Mouse (Mus musculus): ENCODE results near the gene Gng5. TPM values are rescaled to one million over a fixed set of nuclear protein-coding genes. Genes with fewer than 3 reads are reported as not detected.
A peak's percentile ranks its signal among the peaks of the same experiment; 100 is the strongest.

Gene Gng5
- polyA plus RNA-seq, 1 experiment: 342 TPM

GRCm38 (mm10) chr3:146500003-146500809 is 599 bp downstream of the Gng5 start:
- peaks cover 53% of the 10 kb centered on the region for H3K79me2 ChIP-seq (ENCODE audit: control insufficient read depth, insufficient read depth)
- H3K36me3 ChIP-seq (ENCODE audit: control insufficient read depth, insufficient read depth): peaks cover 28% of the 10 kb centered on the region
- TF ChIP-seq MAX (IDR thresholded peaks at IDR 0.05): no peak
- TF ChIP-seq MYOG (IDR thresholded peaks at IDR 0.05; ENCODE audit: control insufficient read depth, extremely low read depth, insufficient read length): no peak
- TF ChIP-seq CEBPB (IDR thresholded peaks at IDR 0.05; ENCODE audit: low read depth): no peak
- TF ChIP-seq MYOD1 (IDR thresholded peaks at IDR 0.05; ENCODE audit: control insufficient read depth, insufficient read length, low read depth): no peak
- TF ChIP-seq CTCF (IDR thresholded peaks at IDR 0.05; ENCODE audit: control insufficient read depth, insufficient read depth, insufficient read length): no peak
- TF ChIP-seq USF1 (IDR thresholded peaks at IDR 0.05; ENCODE audit: low read depth): no peak
- TF ChIP-seq FOSL1 (IDR thresholded peaks at IDR 0.05; ENCODE audit: insufficient read depth, low read length, poor library complexity, severe bottlenecking): no peak
- no peaks in the 10 kb centered on the region for H3K27me3 ChIP-seq (ENCODE audit: control insufficient read depth, insufficient read depth, insufficient read length)
- H3K79me3 ChIP-seq (ENCODE audit: low read depth): peaks cover 47% of the 10 kb centered on the region
- H3K4me3 ChIP-seq (ENCODE audit: insufficient read depth, poor library complexity, severe bottlenecking): peak overlapping the region; percentile 81
- peak overlapping the region; percentile 98 for H3ac ChIP-seq (ENCODE audit: control insufficient read depth, insufficient read length, low read depth)

GRCm38 (mm10) chr3:146500810-146501201 is 1.2 kb downstream of the Gng5 start:
- H3K36me3 ChIP-seq (ENCODE audit: control insufficient read depth, insufficient read depth): peaks cover 34% of the 10 kb centered on the region
- peak overlapping the region; percentile 81 for H3K4me3 ChIP-seq (ENCODE audit: insufficient read depth, poor library complexity, severe bottlenecking)
- peak overlapping the region; percentile 98 for H3ac ChIP-seq (ENCODE audit: control insufficient read depth, insufficient read length, low read depth)
- H3K79me3 ChIP-seq (ENCODE audit: low read depth): peaks cover 47% of the 10 kb centered on the region
- TF ChIP-seq MYOG (IDR thresholded peaks at IDR 0.05; ENCODE audit: control insufficient read depth, extremely low read depth, insufficient read length): no peak
- no peak for TF ChIP-seq USF1 (IDR thresholded peaks at IDR 0.05; ENCODE audit: low read depth)
- no peak for TF ChIP-seq MYOD1 (IDR thresholded peaks at IDR 0.05; ENCODE audit: control insufficient read depth, insufficient read length, low read depth)
- TF ChIP-seq CEBPB (IDR thresholded peaks at IDR 0.05; ENCODE audit: low read depth): no peak
- no peak for TF ChIP-seq FOSL1 (IDR thresholded peaks at IDR 0.05; ENCODE audit: insufficient read depth, low read length, poor library complexity, severe bottlenecking)
- TF ChIP-seq MAX (IDR thresholded peaks at IDR 0.05): no peak
- no peak for TF ChIP-seq CTCF (IDR thresholded peaks at IDR 0.05; ENCODE audit: control insufficient read depth, insufficient read depth, insufficient read length)
- no peaks in the 10 kb centered on the region for H3K27me3 ChIP-seq (ENCODE audit: control insufficient read depth, insufficient read depth, insufficient read length)
- H3K79me2 ChIP-seq (ENCODE audit: control insufficient read depth, insufficient read depth): peaks cover 59% of the 10 kb centered on the region

GRCm38 (mm10) chr3:146501601-146502123 is 2.1 kb downstream of the Gng5 start:
- Histone ChIP-seq H3K4me3 (ENCODE audit: insufficient read depth, poor library complexity, severe bottlenecking) (no peak overlapping the region), H3K27me3 (ENCODE audit: control insufficient read depth, insufficient read depth, insufficient read length) (no peaks in the 10 kb centered on the region), H3K79me2 (ENCODE audit: control insufficient read depth, insufficient read depth) (peaks cover 61% of the 10 kb centered on the region), H3ac (ENCODE audit: control insufficient read depth, insufficient read length, low read depth) (peak overlapping the region; percentile 35), H3K36me3 (ENCODE audit: control insufficient read depth, insufficient read depth) (peaks cover 42% of the 10 kb centered on the region), H3K79me3 (ENCODE audit: low read depth) (peaks cover 47% of the 10 kb centered on the region)
- TF ChIP-seq MYOD1 (IDR thresholded peaks at IDR 0.05; ENCODE audit: control insufficient read depth, insufficient read length, low read depth) (no peak), CEBPB (IDR thresholded peaks at IDR 0.05; ENCODE audit: low read depth) (no peak), MYOG (IDR thresholded peaks at IDR 0.05; ENCODE audit: control insufficient read depth, extremely low read depth, insufficient read length) (no peak), MAX (IDR thresholded peaks at IDR 0.05) (no peak), FOSL1 (IDR thresholded peaks at IDR 0.05; ENCODE audit: insufficient read depth, low read length, poor library complexity, severe bottlenecking) (no peak), CTCF (IDR thresholded peaks at IDR 0.05; ENCODE audit: control insufficient read depth, insufficient read depth, insufficient read length) (no peak), USF1 (IDR thresholded peaks at IDR 0.05; ENCODE audit: low read depth) (no peak)

- Histone ChIP-seq H3K27me3 (ENCODE audit: control insufficient read depth, insufficient read depth, insufficient read length) (no peaks in the 10 kb centered on the region), H3K4me3 (ENCODE audit: insufficient read depth, poor library complexity, severe bottlenecking) (no peak overlapping the region), H3K79me3 (ENCODE audit: low read depth) (peaks cover 30% of the 10 kb centered on the region), H3K36me3 (ENCODE audit: control insufficient read depth, insufficient read depth) (peaks cover 84% of the 10 kb centered on the region), H3K79me2 (ENCODE audit: control insufficient read depth, insufficient read depth) (peaks cover 42% of the 10 kb centered on the region), H3ac (ENCODE audit: control insufficient read depth, insufficient read length, low read depth) (no peak overlapping the region)
- TF ChIP-seq MAX (IDR thresholded peaks at IDR 0.05) (no peak), CTCF (IDR thresholded peaks at IDR 0.05; ENCODE audit: control insufficient read depth, insufficient read depth, insufficient read length) (no peak), CEBPB (IDR thresholded peaks at IDR 0.05; ENCODE audit: low read depth) (no peak)
Measured at GRCm38 (mm10) chr3:146506711-146507110, 7.1 kb downstream of the Gng5 start.

- Histone ChIP-seq H3K27me3 (ENCODE audit: control insufficient read depth, insufficient read depth, insufficient read length) (no peaks in the 10 kb centered on the region), H3K79me2 (ENCODE audit: control insufficient read depth, insufficient read depth) (peaks cover 58% of the 10 kb centered on the region), H3K4me3 (ENCODE audit: insufficient read depth, poor library complexity, severe bottlenecking) (peak overlapping the region; percentile 71), H3K36me3 (ENCODE audit: control insufficient read depth, insufficient read depth) (peaks cover 35% of the 10 kb centered on the region), H3ac (ENCODE audit: control insufficient read depth, insufficient read length, low read depth) (peak overlapping the region; percentile 51), H3K79me3 (ENCODE audit: low read depth) (peaks cover 25% of the 10 kb centered on the region)
- TF ChIP-seq CEBPB (IDR thresholded peaks at IDR 0.05; ENCODE audit: low read depth) (no peak), MYOG (IDR thresholded peaks at IDR 0.05; ENCODE audit: control insufficient read depth, extremely low read depth, insufficient read length) (no peak), USF1 (IDR thresholded peaks at IDR 0.05; ENCODE audit: low read depth) (no peak), MYOD1 (IDR thresholded peaks at IDR 0.05; ENCODE audit: control insufficient read depth, insufficient read length, low read depth) (no peak), CTCF (IDR thresholded peaks at IDR 0.05; ENCODE audit: control insufficient read depth, insufficient read depth, insufficient read length) (no peak), FOSL1 (IDR thresholded peaks at IDR 0.05; ENCODE audit: insufficient read depth, low read length, poor library complexity, severe bottlenecking) (no peak), MAX (IDR thresholded peaks at IDR 0.05) (no peak)
Measured at GRCm38 (mm10) chr3:146520226-146520797, 20.7 kb downstream of the Gng5 start.
